21 mouse cellular contexts compared by ENCODE assay signal in genomic region chrX:19285773-19286172, GRCm38 (mm10).
A peak's percentile ranks its signal among the peaks of the same experiment; 100 is the strongest.
DNase-seq lines count a peak whose midpoint lies in the region; ATAC-seq and TF ChIP-seq lines count a peak whose summit lies in the region.
"Had no signal": no experiment of that assay in that cellular context is flagged by ENCODE, and none has a peak within 500 bp of the region (broad histone marks: within the 10 kb centered on the region; RNA-seq: fewer than 3 reads in every experiment).

No protein-coding gene starts in this region.

- no peaks in the 10 kb centered on the region for H3K36me3 ChIP-seq in embryonic facial prominence, embryonic 14.5 days (ENCODE audit: control insufficient read depth, insufficient read depth, low read length)
- no peaks in the 10 kb centered on the region for H3K36me3 ChIP-seq in embryonic facial prominence, embryonic 10.5 days (replicated peaks)
- no peaks in the 10 kb centered on the region for H3K36me3 ChIP-seq in liver, adult 2 months (ENCODE audit: control insufficient read depth, insufficient read depth, low read length)
- no peaks in the 10 kb centered on the region for H3K36me3 ChIP-seq in liver, embryonic 12.5 days
- no peaks in the 10 kb centered on the region for H3K36me3 ChIP-seq in CH12.LX (replicated peaks in 1 of 2; ENCODE audit: control insufficient read depth in 1 of 2, insufficient read depth in 1 of 2, low read length in 1 of 2)
- H3K36me3 ChIP-seq: G1E; limb, embryonic 12.5 days; stomach, embryonic 15.5 days had no signal

- no peak for ATAC-seq in embryonic facial prominence, embryonic 14.5 days (ENCODE audit: low read depth)
- no peak for ATAC-seq in liver, embryonic 12.5 days
- ATAC-seq: activated CD4-positive, CD25-positive, alpha-beta regulatory T cell, adult 4 months; hindbrain, embryonic 16.5 days had no signal

- H3K4me1 ChIP-seq in embryonic facial prominence, embryonic 14.5 days (ENCODE audit: control insufficient read depth, insufficient read depth, low read length), result no peaks in the 10 kb centered on the region
- H3K4me1 ChIP-seq in embryonic facial prominence, embryonic 10.5 days, result no peaks in the 10 kb centered on the region
- H3K4me1 ChIP-seq in liver, adult 2 months (ENCODE audit: control insufficient read depth, insufficient read depth, low read length), result peaks cover 5% of the 10 kb centered on the region
- H3K4me1 ChIP-seq in liver, embryonic 12.5 days, result no peaks in the 10 kb centered on the region
- peaks cover 0 to 3% of the 10 kb centered on the region in 2 experiments; a peak in 1 of 4 replicates for H3K4me1 ChIP-seq in CH12.LX (ENCODE audit: control insufficient read depth in 1 of 2, insufficient read depth in 2 of 2)
- H3K4me1 ChIP-seq: limb, embryonic 12.5 days; stomach, embryonic 15.5 days had no signal

- peak; percentile 3; the same call in 1 of the 2 replicates for TF ChIP-seq RAD21 in CH12.LX (IDR thresholded peaks at IDR 0.05; ENCODE audit: low read depth, low read length)

- no peaks in the 10 kb centered on the region for H3K9me3 ChIP-seq in embryonic facial prominence, embryonic 14.5 days (ENCODE audit: control insufficient read depth, low read length)
- H3K9me3 ChIP-seq in embryonic facial prominence, embryonic 10.5 days, result no peaks in the 10 kb centered on the region; the same call in 1 of the 2 replicates
- no peaks in the 10 kb centered on the region for H3K9me3 ChIP-seq in liver, embryonic 12.5 days (replicated peaks)
- H3K9me3 ChIP-seq in CH12.LX (replicated peaks; ENCODE audit: low read length), result no peaks in the 10 kb centered on the region
- H3K9me3 ChIP-seq: G1E; limb, embryonic 12.5 days; stomach, embryonic 15.5 days had no signal

- H3K9ac ChIP-seq in embryonic facial prominence, embryonic 14.5 days (ENCODE audit: low read depth, low read length), result no peak overlapping the region
- H3K9ac ChIP-seq in liver, adult 2 months (ENCODE audit: low read depth, low read length), result no peak overlapping the region
- H3K9ac ChIP-seq in liver, embryonic 12.5 days, result no peak overlapping the region
- H3K9ac ChIP-seq in CH12.LX (ENCODE audit: insufficient read depth, low read depth), result no peak overlapping the region
- H3K9ac ChIP-seq: limb, embryonic 12.5 days; stomach, embryonic 15.5 days had no signal

- dilution Hi-C loops in CH12.LX (cut with MboI; ENCODE audit: extremely low pct_ligation_motif_present, extremely low pct_unique_long_range_greater_than_20kb, low sequenced_read_pairs), result no loop called here

- no peaks in the 10 kb centered on the region for H3K27me3 ChIP-seq in embryonic facial prominence, embryonic 14.5 days (replicated peaks; ENCODE audit: control insufficient read depth, insufficient read depth, low read length)
- H3K27me3 ChIP-seq in embryonic facial prominence, embryonic 10.5 days (replicated peaks; ENCODE audit: low read depth, poor library complexity, severe bottlenecking), result no peaks in the 10 kb centered on the region
- no peaks in the 10 kb centered on the region for H3K27me3 ChIP-seq in liver, adult 2 months (ENCODE audit: control insufficient read depth, insufficient read depth, low read length)
- H3K27me3 ChIP-seq in liver, embryonic 12.5 days (replicated peaks), result no peaks in the 10 kb centered on the region
- no peaks in the 10 kb centered on the region for H3K27me3 ChIP-seq in CH12.LX (replicated peaks)
- H3K27me3 ChIP-seq: limb, embryonic 12.5 days; stomach, embryonic 15.5 days had no signal

- no peak for TF ChIP-seq EP300 in CH12.LX (IDR thresholded peaks at IDR 0.05; ENCODE audit: low read length)

- H3K4me3 ChIP-seq in embryonic facial prominence, embryonic 14.5 days (ENCODE audit: low read depth, low read length), result no peak overlapping the region
- H3K4me3 ChIP-seq in embryonic facial prominence, embryonic 10.5 days, result no peak overlapping the region
- no peak overlapping the region for H3K4me3 ChIP-seq in liver, adult 2 months (ENCODE audit: insufficient read depth, low read depth, low read length)
- no peak overlapping the region for H3K4me3 ChIP-seq in liver, embryonic 12.5 days
- no peak overlapping the region for H3K4me3 ChIP-seq in CH12.LX (replicated peaks in 1 of 3; ENCODE audit: low read depth in 2 of 3, low read length in 2 of 3, poor library complexity in 1 of 3)
- H3K4me3 ChIP-seq: heart, adult 2 months; limb, embryonic 12.5 days; stomach, embryonic 15.5 days had no signal

- DNase-seq in embryonic facial prominence, embryonic 14.5 days (ENCODE audit: low spot score), result peak; percentile 3
- DNase-seq in embryonic facial prominence, embryonic 10.5 days (ENCODE audit: low spot score), result no peak
- DNase-seq in liver, adult 2 months (ENCODE audit: extremely low read depth, low read depth, low spot score), result peak; percentile 22
- DNase-seq in CH12.LX (ENCODE audit: extremely low read depth), result peak; percentile 6
- DNase-seq in brain, adult 2 months (ENCODE audit: low read depth, low spot score), result peak; percentile 34
- DNase-seq in thymus, adult 18-20 months, result no peak
- no peak for DNase-seq in adrenal gland, postnatal 36 days
- DNase-seq: B cell, adult 2 months; cerebellum, adult 2 months; gastrocnemius, postnatal 10 days; heart, adult 2 months; heart, postnatal 10 days; lung, adult 2 months; spleen, adult 18-20 months; thymus, postnatal 25 days had no signal

- H3K27ac ChIP-seq in embryonic facial prominence, embryonic 14.5 days (replicated peaks; ENCODE audit: low read depth, low read length), result no peak overlapping the region
- H3K27ac ChIP-seq in embryonic facial prominence, embryonic 10.5 days (replicated peaks), result no peak overlapping the region
- no peak overlapping the region for H3K27ac ChIP-seq in liver, adult 2 months (replicated peaks; ENCODE audit: insufficient read depth, low read depth, low read length)
- no peak overlapping the region for H3K27ac ChIP-seq in liver, embryonic 12.5 days
- no peak overlapping the region for H3K27ac ChIP-seq in CH12.LX (ENCODE audit: insufficient read depth, low read depth)
- H3K27ac ChIP-seq: heart, adult 2 months; limb, embryonic 12.5 days; stomach, embryonic 15.5 days had no signal

- no peak for TF ChIP-seq POLR2A in liver, adult 2 months (IDR thresholded peaks at IDR 0.05; ENCODE audit: extremely low read depth, insufficient read depth, low read length)
- no peak for TF ChIP-seq POLR2A in CH12.LX (IDR thresholded peaks at IDR 0.05; ENCODE audit: low read depth, low read length)

- no peak overlapping the region for H3K4me2 ChIP-seq in embryonic facial prominence, embryonic 14.5 days (ENCODE audit: low read depth, low read length)
- no peak overlapping the region for H3K4me2 ChIP-seq in liver, embryonic 12.5 days
- H3K4me2 ChIP-seq in CH12.LX (ENCODE audit: insufficient read depth, low read depth, poor library complexity, severe bottlenecking), result no peak overlapping the region
- H3K4me2 ChIP-seq: limb, embryonic 12.5 days; stomach, embryonic 15.5 days had no signal

- no peak for TF ChIP-seq CTCF in liver, adult 2 months (IDR thresholded peaks at IDR 0.05; ENCODE audit: low read depth, low read length)
- peak in 1 of 2 experiments; percentile 26; a peak in 1 of 4 replicates for TF ChIP-seq CTCF in CH12.LX (conservative IDR thresholded peaks at IDR 0.05 in 1 of 2, IDR thresholded peaks at IDR 0.05 in 1 of 2; ENCODE audit: low read depth in 2 of 2, low read length in 2 of 2)

- in situ Hi-C loops in CH12.LX (cut with MboI; ENCODE audit: low pct_ligation_motif_present, low pct_unique_long_range_greater_than_20kb, low sequenced_read_pairs), result no loop called here

- WGBS in embryonic facial prominence, embryonic 14.5 days, result 64% methylated on average over 4 of the region's 4 CpGs
- 71% methylated on average over 4 of the region's 4 CpGs for WGBS in embryonic facial prominence, embryonic 10.5 days
- 42% methylated on average over 4 of the region's 4 CpGs for WGBS in liver, adult 2 months
- 63% methylated on average over 4 of the region's 4 CpGs for WGBS in liver, embryonic 12.5 days (ENCODE audit: insufficient replicate concordance)

- H3K79me2 ChIP-seq in liver, adult 2 months (ENCODE audit: control insufficient read depth, insufficient read depth, low read length), result no peaks in the 10 kb centered on the region
- H3K79me2 ChIP-seq in CH12.LX (replicated peaks; ENCODE audit: control insufficient read depth, extremely low read depth, insufficient read depth, poor library complexity, severe bottlenecking), result no peaks in the 10 kb centered on the region

TF ChIP-seq in CH12.LX, 34 proteins besides CTCF, POLR2A, EP300 and RAD21:
- TF ChIP-seq MXI1 (IDR thresholded peaks at IDR 0.05; ENCODE audit: low read depth, low read length), result no peak
- TF ChIP-seq E2F4 (IDR thresholded peaks at IDR 0.05; ENCODE audit: insufficient replicate concordance, low read depth, low read length), result no peak
- peak; percentile 12; the same call in 1 of the 2 replicates for TF ChIP-seq SMC3 (IDR thresholded peaks at IDR 0.05; ENCODE audit: low read depth, low read length)
- no peak for TF ChIP-seq RCOR1 (conservative IDR thresholded peaks at IDR 0.05; ENCODE audit: low read depth, low read length)

Comparison
In these comparisons a context has a peak if more than half of its experiments do, and no peak if none do; other contexts are left out.
1. DNase-seq: peak in embryonic facial prominence, embryonic 14.5 days (single experiment), liver, adult 2 months (single experiment), CH12.LX (single experiment) and brain, adult 2 months (single experiment); none in embryonic facial prominence, embryonic 10.5 days (single experiment), thymus, adult 18-20 months (0 of 2) and adrenal gland, postnatal 36 days (0 of 2).